Mouse (Mus musculus): ENCODE measurements around the gene Gm42669. TPM values are rescaled to one million over a fixed set of nuclear protein-coding genes. Genes with fewer than 3 reads are reported as not detected.

Gm42669 gene
- total RNA-seq, 2 experiments from 2014 or later = not detected

- peak in 1 of 2 experiments; percentile 8 for DNase-seq
Observed at GRCm38 (mm10) chr5:107521897-107522296, 14.5 kb downstream of the Gm42669 start.

GRCm38 (mm10) chr5:107524281-107524680 is 16.9 kb downstream of the Gm42669 start:
- no peak for DNase-seq

- DNase-seq = no peak
Observed at GRCm38 (mm10) chr5:107528856-107529255, 21.4 kb downstream of the Gm42669 start.

- DNase-seq = no peak
Observed at GRCm38 (mm10) chr5:107533590-107533989, 26.2 kb downstream of the Gm42669 start.

GRCm38 (mm10) chr5:107534581-107534980 is 27.2 kb downstream of the Gm42669 start, which contains the start of gene 1700028K03Rik:
Gene 1700028K03Rik, plus strand, starts transcription at chr5:107534709.
- no peak for DNase-seq

- DNase-seq = no peak
Observed at GRCm38 (mm10) chr5:107541696-107542095, 34.3 kb downstream of the Gm42669 start.

- no peak for DNase-seq
Observed at GRCm38 (mm10) chr5:107545927-107546326, 38.5 kb downstream of the Gm42669 start.

- DNase-seq = no peak
Observed at GRCm38 (mm10) chr5:107547955-107548354, 40.5 kb downstream of the Gm42669 start.

GRCm38 (mm10) chr5:107548444-107548843 is 41.0 kb downstream of the Gm42669 start:
- DNase-seq = no peak

GRCm38 (mm10) chr5:107554336-107554735 is 46.9 kb downstream of the Gm42669 start:
- no peak for DNase-seq

GRCm38 (mm10) chr5:107556969-107557368 is 49.5 kb downstream of the Gm42669 start:
- DNase-seq = no peak

GRCm38 (mm10) chr5:107569148-107569547 is 61.7 kb downstream of the Gm42669 start:
- no peak for DNase-seq

- DNase-seq = peak; percentile 87 to 90
Observed at GRCm38 (mm10) chr5:107597301-107598077, 90.1 kb downstream of the Gm42669 start, which contains the start of the genes Rpap2 and Glmn. Gene Rpap2, plus strand, starts transcription at chr5:107597373. Gene Glmn, minus strand, starts transcription at chr5:107597888.

GRCm38 (mm10) chr5:107598380-107598779 is 91.0 kb downstream of the Gm42669 start:
- no peak for DNase-seq

GRCm38 (mm10) chr5:107611224-107611623 is 103.8 kb downstream of the Gm42669 start:
- DNase-seq = peak; percentile 53

- no peak for DNase-seq
Observed at GRCm38 (mm10) chr5:107617986-107618385, 110.6 kb downstream of the Gm42669 start.

- no peak for DNase-seq
Observed at GRCm38 (mm10) chr5:107621327-107621726, 113.9 kb downstream of the Gm42669 start.

Other genes with a start within 250 kb of the Gm42669 start
- gene Tgfbr3, start 218.0 kb upstream of the Gm42669 start, total RNA-seq (2021) = 100 to 1,000 TPM; 233 to 271 TPM
- 1 to 10 TPM; 2.3 to 2.4 TPM for gene Brdt, start 176.5 kb upstream of the Gm42669 start, total RNA-seq (2021)
- gene Ephx4, start 104.9 kb upstream of the Gm42669 start, total RNA-seq (2021) = 1 to 10 TPM in 1 of 2 experiments, under 1 TPM in 1; 0.63 to 2.2 TPM
- gene Lpcat2b, start 76.1 kb upstream of the Gm42669 start, total RNA-seq (2021) = not detected
- 1 to 10 TPM; 5.3 to 7.0 TPM for gene Btbd8, start 69.6 kb upstream of the Gm42669 start, total RNA-seq (2021)
- gene 1700028K03Rik, start 27.1 kb downstream of the Gm42669 start, total RNA-seq (2021) = under 1 TPM in 1 of 2 experiments, not detected in 1; 0.07 TPM
- 10 to 100 TPM; 14.2 to 15.8 TPM for gene Rpap2, start 89.8 kb downstream of the Gm42669 start, total RNA-seq (2021)
- gene Glmn, start 90.3 kb downstream of the Gm42669 start, total RNA-seq (2021) = 10 to 100 TPM in 1 of 2 experiments, 1 to 10 TPM in 1; 6.9 to 11.3 TPM
- under 1 TPM in 1 of 2 experiments, not detected in 1; 0.20 TPM for gene Gfi1, start 218.4 kb downstream of the Gm42669 start, total RNA-seq (2021)